7 mouse cellular contexts compared by ENCODE assay signal in genomic region chr12:36945964-36946363, GRCm38 (mm10).
DNase-seq lines count a peak whose midpoint lies in the region; ATAC-seq lines count a peak whose summit lies in the region.

No protein-coding gene starts in this region.

- WGBS in large intestine, adult 2 months: 23% methylated on average over 1 of the region's 1 CpGs

- ATAC-seq in megakaryocyte-erythroid progenitor cell, adult 5-6 weeks (replicated peaks; ENCODE audit: low FRiP score, low TSS enrichment, poor library complexity, severe bottlenecking): no peak
- no peak for ATAC-seq in inflammation-experienced regulatory T-cells, adult 6 months

- DNase-seq in NIH3T3 (ENCODE audit: low read depth): peak; percentile 2
- peak; percentile 4 to 29 for DNase-seq in adrenal gland, adult 18-20 months (ENCODE audit: low spot score in 2 of 2)
- DNase-seq in heart, adult 9 months (ENCODE audit: low spot score in 2 of 2): peak; percentile 88 to 90
- peak; percentile 24 for DNase-seq in large intestine, adult 2 months (ENCODE audit: low read depth, low spot score)
- no peak for DNase-seq in B cell, adult 2 months

Comparison
In these comparisons a context has a peak if more than half of its experiments do, and no peak if none do; other contexts are left out.
1. DNase-seq: peak in NIH3T3 (single experiment), adrenal gland, adult 18-20 months (2 of 2), heart, adult 9 months (2 of 2) and large intestine, adult 2 months (single experiment); none in B cell, adult 2 months (0 of 2).